Mouse (Mus musculus) heart, adult 8-10 months (tissue): Measurements from ENCODE around the gene Lce1e. TPM values are rescaled to one million over a fixed set of nuclear protein-coding genes. Genes with fewer than 3 reads are reported as not detected.
"Not testable (repeated sequence)": the region's sequence is repeated elsewhere in the genome, so short reads cannot be mapped to it uniquely, and the experiment has no call there.

ENCODE experiments used
- DNase-seq: peaks from one replicate; pipeline ENCODE4 v3.0.0; 2022; ENCODE audit warnings: low spot score
- total RNA-seq, 4 experiments: library from RNA; stranded (reverse); gene quantifications; 2 replicates each; pipeline ENCODE4 v1.2.4; 2022

Gene Lce1e
- total RNA-seq: not detected

- no peak for DNase-seq
Measured at GRCm38 (mm10) chr3:92708974-92709373, at the start of gene Lce1e. Gene Lce1e, minus strand, starts transcription at chr3:92709074.

- DNase-seq: no peak
Measured at GRCm38 (mm10) chr3:92753197-92753596, 44.3 kb upstream of the Lce1e start.

- DNase-seq: no peak
Measured at GRCm38 (mm10) chr3:92752238-92752637, 43.4 kb upstream of the Lce1e start, which contains the start of gene Lce1g. Gene Lce1g, minus strand, starts transcription at chr3:92752338.

- no peak for DNase-seq
Measured at GRCm38 (mm10) chr3:92738996-92739395, 30.1 kb upstream of the Lce1e start, which contains the start of gene Gm38119. Gene Gm38119, minus strand, starts transcription at chr3:92739096.

GRCm38 (mm10) chr3:92722631-92723030 lies 13.8 kb upstream of the Lce1e start:
- DNase-seq: no peak

- no peak for DNase-seq
Measured at GRCm38 (mm10) chr3:92720250-92720649, 11.4 kb upstream of the Lce1e start, which contains the start of gene Lce1f. Gene Lce1f, minus strand, starts transcription at chr3:92720350.

GRCm38 (mm10) chr3:92715122-92715521 lies 6.2 kb upstream of the Lce1e start:
- no peak for DNase-seq

GRCm38 (mm10) chr3:92694613-92695012 lies 14.3 kb downstream of the Lce1e start:
- DNase-seq: no peak

- DNase-seq: no peak
Measured at GRCm38 (mm10) chr3:92691688-92692087, 17.2 kb downstream of the Lce1e start.

GRCm38 (mm10) chr3:92689154-92689553 lies 19.7 kb downstream of the Lce1e start:
- not testable (repeated sequence) for DNase-seq

- DNase-seq: no peak
Measured at GRCm38 (mm10) chr3:92687110-92687509, 21.8 kb downstream of the Lce1e start, which contains the start of gene Lce1d. Gene Lce1d, minus strand, starts transcription at chr3:92687210.

GRCm38 (mm10) chr3:92678947-92679346 lies 29.9 kb downstream of the Lce1e start, which contains the start of gene Lce1c:
Gene Lce1c, plus strand, starts transcription at chr3:92679247.
- DNase-seq: no peak

GRCm38 (mm10) chr3:92670215-92670614 lies 38.7 kb downstream of the Lce1e start, which contains the start of gene Lce1a2:
Gene Lce1a2, minus strand, starts transcription at chr3:92670315.
- DNase-seq: no peak

Other genes with a start within 250 kb of the Lce1e start
- under 1 TPM in 3 of 4 experiments, not detected in 1; 0.35 to 0.69 (median 0.41) TPM for gene Sprr1a, start 223.2 kb downstream of the Lce1e start, total RNA-seq
- gene Sprr4, start 208.6 kb downstream of the Lce1e start, total RNA-seq: not detected
- not detected for gene 2310046K23Rik, start 174.6 kb downstream of the Lce1e start, total RNA-seq
- not detected for gene Ivl, start 135.3 kb downstream of the Lce1e start, total RNA-seq
- gene Smcp, start 120.1 kb downstream of the Lce1e start, total RNA-seq: not detected
- not detected for gene 2210017I01Rik, start 101.6 kb downstream of the Lce1e start, total RNA-seq
- gene Lce6a, start 87.4 kb downstream of the Lce1e start, total RNA-seq: not detected
- not detected for gene Lce1a1, start 60.8 kb downstream of the Lce1e start, total RNA-seq
- not detected for gene Lce1b, start 52.1 kb downstream of the Lce1e start, total RNA-seq
- gene Lce1a2, start 38.8 kb downstream of the Lce1e start, total RNA-seq: not detected
- not detected for gene Lce1c, start 29.8 kb downstream of the Lce1e start, total RNA-seq
- gene Lce1d, start 21.9 kb downstream of the Lce1e start, total RNA-seq: not detected
- not detected for gene Lce1f, start 11.3 kb upstream of the Lce1e start, total RNA-seq
- gene Gm38119, start 30.0 kb upstream of the Lce1e start, total RNA-seq: not detected
- not detected for gene Lce1g, start 43.3 kb upstream of the Lce1e start, total RNA-seq
- not detected for gene Lce1h, start 56.0 kb upstream of the Lce1e start, total RNA-seq
- not detected for gene Lce1i, start 69.8 kb upstream of the Lce1e start, total RNA-seq
- not detected for gene Lce1j, start 81.4 kb upstream of the Lce1e start, total RNA-seq
- gene Lce1k, start 98.8 kb upstream of the Lce1e start, total RNA-seq: not detected
- not detected for gene Kprp, start 118.2 kb upstream of the Lce1e start, total RNA-seq
- gene Lce1l, start 142.2 kb upstream of the Lce1e start, total RNA-seq: not detected
- gene 2310050C09Rik, start 161.1 kb upstream of the Lce1e start, total RNA-seq: not detected
- gene Lce3a, start 217.2 kb upstream of the Lce1e start, total RNA-seq: not detected
- gene Lce3b, start 223.9 kb upstream of the Lce1e start, total RNA-seq: not detected
- not detected for gene Lce3c, start 235.4 kb upstream of the Lce1e start, total RNA-seq
- gene Lce3d, start 248.3 kb upstream of the Lce1e start, total RNA-seq: not detected